Mouse (Mus musculus) lung, adult 18-20 months (tissue): ENCODE data around the gene Znrf2.
A peak's percentile ranks its signal among the peaks of the same experiment; 100 is the strongest.

Source experiments
- DNase-seq, 2 experiments: peaks; one replicate each; pipeline ENCODE4 v3.0.0; 2022; ENCODE audit warnings: mixed read lengths in 2 of 2

Gene Znrf2

DNA sequence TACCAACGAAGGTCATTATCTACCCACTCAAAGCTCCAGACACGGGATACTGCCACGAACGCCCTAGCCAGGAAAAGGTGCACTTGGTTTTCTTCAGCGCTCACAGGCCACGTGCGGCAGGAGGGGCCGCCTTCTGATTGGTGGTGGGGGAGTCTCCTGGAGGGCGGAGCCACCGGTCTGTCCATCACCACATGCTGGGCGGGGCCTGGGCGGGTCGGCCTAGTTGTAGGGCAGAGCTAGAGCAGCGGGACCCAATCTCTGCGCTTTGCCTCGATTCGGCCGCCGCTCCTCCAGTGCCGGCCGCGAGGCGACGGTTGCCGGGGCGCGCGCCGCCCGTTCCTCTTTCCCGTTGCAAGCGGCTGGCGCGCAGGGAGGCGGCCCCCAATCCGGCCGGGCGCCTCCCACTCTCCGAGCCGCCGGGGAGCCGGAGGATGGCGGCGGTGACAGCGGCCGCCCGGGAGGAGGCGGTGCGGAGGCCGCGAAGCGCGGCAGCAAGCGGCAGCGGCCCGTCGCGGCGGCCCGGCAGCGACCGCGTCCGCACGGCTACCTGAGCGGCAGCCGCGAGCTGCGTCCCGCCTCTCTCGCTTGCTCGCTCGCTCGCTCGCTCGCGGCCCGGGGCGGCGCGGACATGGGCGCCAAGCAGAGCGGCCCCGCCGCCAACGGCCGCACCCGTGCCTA lies at the start of gene Znrf2:
TSS of gene Znrf2 (plus strand) at position 529 of the 678 bp plus-strand sequence.
- peak; percentile 95 to 96 for DNase-seq

DNA sequence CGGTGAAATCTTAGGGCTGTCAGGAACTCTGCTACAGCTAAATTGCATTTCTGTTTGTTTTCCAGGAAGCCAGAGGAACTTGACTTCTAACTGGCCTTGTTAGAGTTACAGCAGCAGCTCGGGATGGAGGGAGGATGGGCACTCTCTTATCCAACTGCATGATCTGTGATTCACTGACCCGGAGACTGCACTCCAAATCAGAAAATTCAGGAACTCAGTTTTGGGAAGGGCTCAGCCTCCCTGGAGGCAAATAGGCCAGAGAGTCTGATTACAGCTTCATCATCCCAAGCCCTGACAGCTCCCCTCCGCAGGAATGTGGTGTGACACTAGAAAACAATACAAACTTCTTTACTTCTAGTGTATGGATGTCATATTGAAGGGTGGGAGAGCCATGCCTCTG lies 49.0 kb upstream of the Znrf2 start:
- no peak for DNase-seq

- no peak for DNase-seq
Measured at GRCm38 (mm10) chr6:54770766-54771165, 46.0 kb upstream of the Znrf2 start.

DNA sequence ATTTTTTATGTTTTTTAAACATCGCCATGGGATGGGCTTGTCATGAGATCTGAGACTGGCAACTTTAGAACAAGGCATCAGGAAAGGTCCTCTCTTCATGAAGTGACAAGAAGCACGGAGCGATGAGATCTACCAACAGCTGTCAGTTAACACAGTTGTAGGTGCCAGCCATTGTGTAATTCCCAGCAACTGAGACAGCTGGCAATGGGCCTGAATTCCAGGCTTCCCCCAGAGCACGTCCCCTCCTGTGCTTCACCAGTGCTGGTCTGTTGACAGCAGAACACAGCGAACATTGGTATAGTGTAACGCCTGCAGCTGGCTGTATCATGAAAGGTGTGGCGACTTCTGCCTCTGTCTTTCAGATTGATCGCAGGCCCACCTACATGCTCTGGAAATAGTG lies 45.5 kb upstream of the Znrf2 start:
- DNase-seq = peak; percentile 51 to 68

- DNase-seq = no peak
Measured at GRCm38 (mm10) chr6:54772078-54772477, 44.6 kb upstream of the Znrf2 start.

DNA sequence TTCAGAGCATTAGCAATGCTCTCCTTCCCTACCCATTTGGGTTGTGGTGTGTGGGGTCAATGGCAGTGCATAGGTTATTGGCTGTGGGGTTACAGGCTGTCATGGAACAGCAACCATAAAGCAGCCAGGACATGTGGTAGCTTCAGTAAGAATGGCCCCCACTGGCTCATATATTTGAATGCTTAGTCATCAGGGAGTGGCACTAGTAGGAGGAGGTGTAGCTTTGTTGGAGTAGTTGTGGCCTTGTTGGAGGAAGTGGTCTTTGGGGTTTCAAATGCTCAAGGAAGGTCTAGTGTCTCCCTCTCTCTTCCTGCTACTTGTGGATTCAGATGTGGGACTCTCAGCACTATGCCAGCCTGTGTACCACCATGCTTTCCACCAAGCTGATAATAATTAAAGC lies 41.0 kb upstream of the Znrf2 start:
- no peak for DNase-seq

DNA sequence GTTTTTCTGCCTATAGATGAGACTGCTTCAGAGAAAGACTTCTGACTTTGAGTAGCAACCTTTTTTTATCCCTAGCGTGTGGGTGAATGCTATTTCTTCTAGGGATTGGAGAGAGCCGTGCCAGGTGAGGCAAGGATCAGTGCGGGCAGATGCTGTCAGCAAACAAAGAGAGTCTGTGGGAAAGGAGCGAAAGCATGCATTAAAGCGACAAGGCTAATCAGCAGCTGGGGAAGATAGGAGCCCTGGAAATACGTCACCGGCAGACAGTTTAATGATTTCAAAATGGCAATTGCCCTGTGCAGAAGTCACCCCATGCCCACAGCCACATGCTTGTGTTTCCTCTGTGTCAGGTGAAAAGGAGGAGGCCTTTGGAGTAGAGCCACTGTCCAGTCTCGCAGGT lies 39.1 kb upstream of the Znrf2 start:
- no peak for DNase-seq

DNA sequence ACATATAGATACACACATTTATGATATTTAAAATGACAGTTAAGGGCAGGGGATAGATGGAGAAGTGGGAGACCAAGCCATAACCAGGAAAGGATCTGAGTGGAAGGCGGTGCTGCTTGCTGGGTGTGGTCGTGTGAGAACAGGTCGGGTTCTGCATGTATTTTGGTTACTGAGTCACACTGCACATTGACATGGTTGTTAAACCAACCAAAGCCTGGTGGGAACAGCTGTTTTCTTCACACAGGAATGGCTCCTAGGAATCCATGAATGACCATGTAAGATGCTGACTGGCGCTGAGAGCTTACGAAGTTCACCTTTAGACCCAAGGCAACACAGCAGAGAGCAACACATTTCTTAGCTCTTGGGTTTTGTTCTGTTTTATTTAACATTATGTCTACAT lies 36.7 kb upstream of the Znrf2 start:
- no peak for DNase-seq

GRCm38 (mm10) chr6:54780569-54781304 lies 36.0 kb upstream of the Znrf2 start:
- DNase-seq = no peak

- no peak for DNase-seq
Measured at GRCm38 (mm10) chr6:54781881-54782280, 34.8 kb upstream of the Znrf2 start.

DNA sequence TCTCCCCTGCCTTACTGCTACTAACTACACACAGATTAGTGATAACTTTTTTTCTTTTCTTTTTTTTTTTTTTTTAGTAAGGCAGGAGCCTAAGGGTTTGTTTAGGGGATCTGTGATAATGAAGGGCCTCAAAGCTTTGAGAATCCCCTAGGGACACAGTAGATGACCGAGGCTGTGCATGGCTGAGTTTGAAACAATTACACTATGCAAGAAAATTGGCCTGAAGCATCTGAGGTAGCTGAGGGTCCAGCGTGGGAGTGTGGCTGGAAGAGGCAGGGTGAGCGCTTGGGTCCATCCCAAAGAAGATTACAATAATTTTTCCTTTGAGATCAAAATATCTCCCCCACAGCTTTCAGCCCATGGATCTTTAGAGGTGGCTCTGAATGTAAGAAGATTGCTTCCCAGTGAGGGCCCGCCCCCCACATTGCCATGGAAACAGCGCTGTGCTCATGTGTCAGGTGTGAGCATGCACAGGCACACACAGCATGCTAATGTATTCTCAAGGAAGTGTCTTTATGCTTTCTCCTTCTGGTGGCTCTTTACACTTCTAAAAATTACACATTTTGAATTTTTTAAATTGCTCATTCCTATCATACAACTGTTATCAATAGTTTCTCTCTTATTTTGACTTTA lies 31.5 kb upstream of the Znrf2 start:
- DNase-seq = no peak

DNA sequence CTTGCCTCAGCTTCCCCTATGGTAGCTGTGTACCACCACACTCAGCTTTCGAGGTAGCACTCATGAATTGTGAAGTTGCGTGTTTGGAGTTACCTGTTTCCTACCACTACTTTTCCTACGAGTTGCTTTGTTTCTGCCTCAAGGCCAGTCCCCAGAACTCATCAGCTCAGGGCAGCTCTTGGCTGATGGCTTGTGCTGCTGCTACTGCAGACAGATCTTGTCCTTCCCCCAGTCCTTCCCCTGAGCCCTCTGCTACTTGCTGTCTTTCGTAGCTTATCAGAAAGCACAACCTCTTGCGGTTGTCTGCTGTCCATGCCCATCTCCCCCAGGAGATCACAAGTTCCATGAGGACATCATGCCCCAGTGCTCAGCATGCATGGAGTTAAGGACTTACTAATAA lies 29.9 kb upstream of the Znrf2 start:
- no peak for DNase-seq

DNA sequence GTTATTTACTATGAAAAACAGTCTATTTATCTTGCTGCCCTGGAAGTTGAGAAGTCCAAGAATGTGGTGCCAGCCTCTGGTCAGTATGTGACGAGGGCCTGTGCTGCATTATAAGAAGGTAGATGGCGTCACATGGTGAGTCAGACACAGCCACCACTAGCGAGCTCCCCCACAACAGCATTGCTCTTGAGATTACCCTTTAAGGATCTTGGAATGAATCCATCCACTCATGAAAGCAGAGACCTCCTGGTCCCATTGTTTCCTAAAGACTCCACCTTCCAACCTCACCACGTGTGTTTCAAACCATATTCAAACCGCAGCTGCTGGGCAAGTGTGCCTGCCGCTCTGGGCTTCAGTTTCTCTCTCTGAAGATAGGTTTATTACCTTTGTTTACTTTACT lies 28.2 kb upstream of the Znrf2 start:
- peak in 1 of 2 experiments; percentile 42 for DNase-seq

DNA sequence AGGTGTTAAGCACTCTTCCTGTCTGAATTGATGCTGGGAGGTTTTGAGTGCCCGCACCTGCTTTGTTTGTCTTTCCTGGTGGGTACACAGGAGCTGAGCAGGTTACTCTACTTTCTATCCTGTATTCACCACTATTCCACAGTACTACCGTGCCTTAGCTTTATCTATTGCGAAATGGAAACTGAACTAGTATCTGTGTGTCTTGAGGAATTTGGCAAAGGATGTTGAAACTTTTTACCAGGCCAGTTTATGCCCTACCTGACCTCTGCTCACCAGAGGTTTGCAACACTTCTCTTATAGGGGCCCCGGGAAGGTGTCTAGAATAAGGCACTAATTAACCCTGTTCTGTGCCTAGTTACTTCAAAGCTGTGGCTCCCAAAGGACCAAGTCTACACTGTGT lies 27.6 kb upstream of the Znrf2 start:
- peak in 1 of 2 experiments; percentile 10 for DNase-seq

DNA sequence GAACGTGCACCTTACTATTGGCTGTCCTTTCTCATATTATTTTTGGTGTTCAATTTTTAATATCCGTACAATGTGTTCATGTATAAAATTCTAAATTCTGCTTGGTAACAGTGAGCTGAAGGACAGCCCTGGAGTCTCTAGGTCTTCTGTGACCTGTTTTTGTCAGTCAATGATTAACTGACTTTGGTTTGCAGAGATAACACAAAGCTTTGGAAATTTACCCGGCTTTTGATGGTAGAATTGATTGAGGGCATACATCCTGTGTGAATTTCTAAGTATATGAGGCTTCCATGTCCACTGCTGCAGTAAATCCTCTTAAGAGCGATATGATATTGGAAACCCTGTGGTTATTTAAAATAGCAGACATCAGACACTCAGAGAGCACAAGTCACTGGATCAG lies 26.6 kb upstream of the Znrf2 start:
- no peak for DNase-seq

DNA sequence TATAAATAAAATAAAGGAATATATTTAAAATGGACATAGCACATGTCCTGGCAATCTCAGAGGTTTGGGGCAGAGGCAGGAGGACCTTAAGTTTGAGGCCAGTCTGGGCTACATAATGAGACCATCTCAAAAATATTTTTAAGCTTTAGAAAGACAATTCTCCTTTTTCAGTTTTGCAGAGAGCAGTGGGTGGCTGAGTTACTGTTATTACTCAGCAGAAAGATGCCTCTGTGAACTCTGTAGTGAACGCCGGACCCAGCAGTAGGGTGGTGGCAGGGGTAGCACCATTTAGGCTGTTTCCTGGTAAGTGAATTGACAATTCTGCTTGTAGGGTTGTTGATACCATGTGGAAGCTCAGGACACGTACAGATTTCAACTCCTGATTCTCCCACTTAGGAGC lies 22.9 kb upstream of the Znrf2 start:
- DNase-seq = no peak

DNA sequence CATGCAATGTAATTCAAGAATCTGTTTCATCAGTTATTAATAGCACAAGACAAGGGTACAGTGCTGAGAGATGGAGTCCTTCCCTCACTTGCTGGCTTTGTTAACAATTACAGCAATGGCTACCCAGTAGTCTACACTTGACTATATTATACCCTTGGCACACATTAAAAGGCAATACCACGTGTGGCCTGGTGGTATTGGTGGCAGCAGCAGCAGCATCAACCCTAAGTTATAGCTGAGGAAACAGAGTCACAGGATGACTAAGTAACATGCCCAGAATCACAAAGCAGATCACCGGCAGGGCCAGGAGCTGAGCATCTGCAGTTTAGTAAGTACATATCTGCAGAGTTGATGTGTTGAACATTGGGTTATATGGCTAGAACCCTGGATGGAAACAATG lies 22.3 kb upstream of the Znrf2 start:
- DNase-seq = no peak

DNA sequence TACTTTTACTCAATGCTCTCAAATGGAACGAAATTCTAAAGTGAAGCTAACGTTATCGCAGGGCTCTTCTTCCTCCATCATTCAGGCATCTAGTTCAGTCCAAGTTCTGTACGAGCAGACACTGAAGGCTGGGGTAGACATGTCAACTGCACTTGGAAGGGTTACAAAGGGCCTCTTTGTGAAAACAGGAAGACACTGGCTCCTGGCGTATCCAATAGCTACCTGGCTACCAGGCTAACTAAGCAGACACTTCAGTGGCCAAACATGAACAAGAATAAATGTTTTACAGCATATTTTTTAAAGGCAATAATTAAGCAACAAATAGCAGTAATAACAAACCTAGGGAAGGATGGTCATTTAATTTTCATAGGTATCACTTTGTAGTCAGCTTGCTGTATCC lies 21.7 kb upstream of the Znrf2 start:
- DNase-seq = no peak

DNA sequence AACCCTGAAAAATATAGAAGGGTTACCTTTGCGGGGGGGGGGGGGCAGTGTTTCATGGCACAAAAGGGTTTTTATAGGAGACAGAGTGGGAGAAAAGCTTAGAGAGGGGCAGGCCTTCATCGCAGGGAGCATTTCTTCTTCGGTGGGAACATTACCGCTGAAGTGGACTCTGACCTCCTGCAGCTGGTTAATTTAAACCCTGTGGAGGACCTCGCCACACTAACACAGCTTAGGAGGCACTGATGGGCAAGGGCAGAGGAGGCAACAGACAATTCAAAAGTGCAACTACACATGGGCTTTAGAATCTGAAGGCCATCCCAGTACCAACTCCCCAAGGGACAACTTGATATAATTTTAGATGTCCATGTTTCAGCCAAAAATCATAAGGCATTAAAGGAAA lies 20.7 kb upstream of the Znrf2 start:
- no peak for DNase-seq

GRCm38 (mm10) chr6:54802348-54802747 lies 14.4 kb upstream of the Znrf2 start:
- DNase-seq = peak in 1 of 2 experiments; percentile 21

DNA sequence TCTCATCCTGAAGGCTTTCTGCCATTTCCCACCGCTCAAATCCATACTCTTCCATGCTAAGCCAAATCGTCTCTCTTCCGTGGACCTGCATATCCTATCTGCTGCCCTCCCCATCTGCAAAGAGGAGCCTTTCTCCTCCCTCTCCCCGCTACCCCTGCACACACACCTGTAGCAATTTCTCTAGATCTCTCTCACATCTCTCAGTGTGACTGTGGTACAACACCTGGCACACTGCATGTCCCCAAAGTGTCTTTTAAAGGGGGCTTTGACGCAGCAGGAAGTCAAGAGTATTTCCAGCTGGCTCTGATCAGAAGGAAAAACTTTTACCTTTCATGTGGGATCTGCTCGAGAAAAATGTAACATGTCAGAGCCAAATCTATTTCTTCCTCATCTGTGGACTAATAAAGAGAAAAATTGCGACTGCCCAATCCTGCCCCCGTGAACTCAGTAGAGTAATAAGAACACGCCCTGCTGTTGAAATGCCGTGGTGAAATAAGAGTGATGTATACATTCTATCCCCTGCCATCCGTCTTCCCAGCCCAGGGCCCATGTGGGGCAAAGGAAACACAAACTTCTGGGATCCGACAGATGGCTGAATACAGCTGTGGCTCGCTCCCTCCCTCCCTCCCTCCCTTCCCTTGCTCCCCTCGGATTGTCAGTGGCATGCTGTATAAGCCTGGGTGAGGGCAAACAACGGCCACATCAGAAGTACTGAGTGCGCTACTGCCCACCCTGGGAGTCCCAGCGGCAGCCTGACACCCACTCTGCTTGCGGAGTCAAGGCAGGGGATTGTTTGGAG lies 12.5 kb upstream of the Znrf2 start:
- no peak for DNase-seq

DNA sequence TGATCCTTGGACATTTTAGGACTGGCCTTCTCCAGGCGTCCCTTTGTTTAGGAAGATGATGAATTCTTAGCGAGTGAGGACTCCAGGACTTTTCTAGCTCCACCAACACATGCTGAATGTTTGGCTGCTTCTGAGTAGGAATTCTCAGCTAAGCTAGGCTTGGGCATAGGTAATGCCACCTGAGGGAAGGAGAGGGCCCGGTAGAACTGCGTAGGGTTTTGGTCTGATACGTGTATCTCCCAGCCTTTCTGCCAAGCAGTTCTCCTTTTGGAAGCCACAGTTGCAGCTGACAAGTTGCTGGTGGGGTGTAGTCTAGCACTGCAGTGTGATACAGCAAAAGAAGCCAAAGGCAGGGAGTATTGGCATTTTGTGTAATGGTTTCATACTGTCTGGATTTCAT lies 10.9 kb upstream of the Znrf2 start:
- DNase-seq = no peak
